Mouse (Mus musculus): ENCODE measurements around the gene Mylk.

Mylk gene

DNA sequence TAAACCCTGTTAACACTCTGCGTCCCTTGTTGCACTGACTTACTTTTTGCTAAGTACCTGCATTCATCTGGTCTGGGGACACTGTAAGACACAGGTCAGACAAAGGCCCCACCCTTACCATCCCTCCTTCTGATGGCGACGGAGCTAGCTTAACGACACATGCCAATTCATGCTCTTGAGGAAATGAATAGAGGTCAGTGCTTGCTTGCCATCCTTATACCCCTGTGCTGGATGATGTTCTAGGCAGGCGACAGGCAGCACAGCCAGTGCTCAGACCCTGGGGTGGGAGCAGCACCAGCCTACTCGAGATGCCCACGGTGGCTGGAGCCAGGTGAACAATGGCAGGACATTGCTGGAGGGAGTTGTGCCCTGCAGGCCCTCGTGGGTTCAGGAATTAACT lies 157.8 kb downstream of the Mylk start:
- DNase-seq (ENCODE audit: low spot score): no peak

DNA sequence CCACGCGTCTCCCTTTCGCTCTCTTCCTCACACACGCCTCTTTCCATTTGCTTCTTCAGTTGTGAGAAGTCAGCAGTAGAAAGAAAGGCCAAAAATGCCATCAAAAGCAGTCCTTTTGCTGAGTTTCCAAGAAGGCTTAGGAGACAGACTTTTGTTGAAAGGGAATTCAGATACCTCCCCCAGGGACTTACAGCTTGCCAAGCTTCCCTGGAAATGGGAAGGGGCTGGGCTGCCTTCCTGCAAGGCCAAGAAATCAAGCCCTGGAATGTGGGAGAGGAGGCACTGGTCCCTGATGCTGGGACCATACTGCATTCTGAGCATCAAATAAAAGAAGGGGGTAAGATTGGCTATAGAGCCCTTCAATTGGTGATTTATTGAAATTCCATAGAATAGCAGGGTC lies 159.9 kb downstream of the Mylk start:
- no peak for DNase-seq (ENCODE audit: low spot score)

- no peak for DNase-seq (ENCODE audit: low spot score)
Observed at GRCm38 (mm10) chr16:34909437-34909836, 164.4 kb downstream of the Mylk start.

GRCm38 (mm10) chr16:34917373-34917900 lies 172.4 kb downstream of the Mylk start:
- no peak for DNase-seq (ENCODE audit: low spot score)

DNA sequence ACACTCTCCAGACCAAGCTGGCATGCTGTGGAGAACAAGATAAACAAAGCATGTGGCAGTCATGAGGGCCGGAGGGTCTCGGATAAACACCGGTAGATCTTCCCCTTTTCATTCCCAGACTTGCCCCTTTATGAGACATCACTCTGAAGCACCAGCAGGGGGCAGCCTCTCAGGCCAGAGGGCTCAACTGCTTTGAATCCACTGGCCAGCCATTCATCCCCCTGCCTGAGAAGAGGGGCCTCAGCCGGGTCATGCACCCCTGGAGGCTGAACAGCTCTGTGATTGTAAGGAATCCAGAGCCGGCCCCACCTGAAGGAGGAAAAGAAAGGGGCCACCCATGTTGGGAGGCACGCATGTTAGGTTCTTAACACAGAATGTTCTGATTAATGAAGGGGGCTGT lies 175.2 kb downstream of the Mylk start:
- peak; percentile 55 for DNase-seq (ENCODE audit: low spot score)

DNA sequence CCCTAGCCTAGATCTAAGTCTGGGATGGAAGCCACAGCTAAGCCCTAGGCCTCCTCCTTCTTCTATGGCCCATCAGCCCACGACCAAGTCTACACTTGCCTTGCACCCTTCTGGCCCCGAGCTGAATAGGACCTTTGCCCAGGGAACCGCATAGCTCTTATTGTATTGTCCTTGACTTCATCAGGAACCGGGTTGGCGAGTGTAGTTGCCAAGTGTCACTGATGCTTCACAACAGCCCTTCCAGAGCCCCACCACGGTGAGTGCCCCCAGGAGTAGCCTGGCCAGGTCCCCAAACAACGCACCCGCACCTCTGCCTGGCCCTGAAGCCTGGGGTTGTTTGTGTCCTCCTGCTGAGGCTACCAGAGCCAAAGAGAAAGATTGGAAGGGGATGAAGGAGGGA lies 175.9 kb downstream of the Mylk start:
- DNase-seq (ENCODE audit: low spot score): no peak

DNA sequence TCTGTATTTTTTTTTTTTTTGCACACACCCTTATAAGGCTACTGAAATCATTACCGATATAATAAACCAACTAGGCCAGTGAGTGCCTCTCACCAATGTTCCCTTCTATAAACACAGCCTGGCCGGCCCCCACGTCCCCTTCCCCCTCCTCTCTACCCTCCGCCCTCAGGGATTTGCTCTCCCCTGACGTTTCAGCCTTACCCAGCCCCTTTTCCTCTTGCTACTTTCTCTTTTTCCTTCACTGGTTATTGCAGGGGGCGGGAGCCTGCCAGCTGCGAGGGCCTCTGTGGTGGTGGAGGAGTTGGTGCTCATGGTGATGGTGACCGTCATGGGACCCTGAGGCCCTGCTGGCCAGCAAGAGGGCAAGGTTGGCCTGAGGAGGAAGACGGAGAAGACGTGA lies 176.3 kb downstream of the Mylk start:
- peak; percentile 44 for DNase-seq (ENCODE audit: low spot score)

DNA sequence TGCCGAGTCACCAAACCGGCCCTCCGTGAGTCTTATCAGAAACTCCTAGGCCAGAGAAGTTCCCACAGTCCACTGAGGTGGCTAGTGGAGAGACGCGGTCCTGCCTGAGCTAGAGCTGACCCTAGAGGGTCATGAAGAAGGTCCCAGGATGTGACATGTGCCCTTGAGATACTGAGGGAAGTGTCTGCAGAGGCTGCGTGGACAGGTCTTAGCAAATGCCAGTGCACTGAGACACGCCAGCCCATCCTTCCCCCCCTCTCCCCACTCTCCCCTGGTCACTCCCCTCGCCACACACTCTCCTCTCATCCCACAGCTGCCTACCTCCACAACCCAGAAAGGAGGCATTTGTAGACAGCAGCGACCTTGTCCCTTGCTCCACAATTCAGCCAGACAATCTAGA lies 178.6 kb downstream of the Mylk start:
- DNase-seq (ENCODE audit: low spot score): no peak

DNA sequence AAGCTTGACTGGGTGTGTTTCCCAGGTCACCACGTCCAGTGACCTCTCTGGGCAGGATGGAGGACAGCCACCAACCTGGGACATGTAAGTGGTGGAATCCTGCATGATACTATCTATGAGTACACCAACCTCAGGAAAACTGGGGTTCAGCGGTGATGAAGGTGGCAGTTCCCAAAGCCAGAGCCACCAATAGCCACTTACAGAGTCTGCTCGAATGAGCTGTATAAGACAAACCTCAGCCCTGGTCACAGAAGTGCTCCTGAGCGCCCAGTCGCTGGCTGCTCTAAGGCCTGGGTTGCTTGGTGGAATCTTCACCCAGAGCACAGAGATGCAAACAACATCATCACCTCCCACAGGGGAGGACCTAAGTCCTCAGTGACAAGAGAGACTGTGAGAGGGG lies 179.3 kb downstream of the Mylk start:
- DNase-seq (ENCODE audit: low spot score): no peak

GRCm38 (mm10) chr16:34924937-34925618 lies 180.1 kb downstream of the Mylk start:
- peak; percentile 82 for DNase-seq (ENCODE audit: low spot score)

GRCm38 (mm10) chr16:34926531-34927435 lies 181.8 kb downstream of the Mylk start:
- DNase-seq (ENCODE audit: low spot score): peak; percentile 47

GRCm38 (mm10) chr16:34929686-34930085 lies 184.7 kb downstream of the Mylk start:
- no peak for DNase-seq (ENCODE audit: low spot score)

DNA sequence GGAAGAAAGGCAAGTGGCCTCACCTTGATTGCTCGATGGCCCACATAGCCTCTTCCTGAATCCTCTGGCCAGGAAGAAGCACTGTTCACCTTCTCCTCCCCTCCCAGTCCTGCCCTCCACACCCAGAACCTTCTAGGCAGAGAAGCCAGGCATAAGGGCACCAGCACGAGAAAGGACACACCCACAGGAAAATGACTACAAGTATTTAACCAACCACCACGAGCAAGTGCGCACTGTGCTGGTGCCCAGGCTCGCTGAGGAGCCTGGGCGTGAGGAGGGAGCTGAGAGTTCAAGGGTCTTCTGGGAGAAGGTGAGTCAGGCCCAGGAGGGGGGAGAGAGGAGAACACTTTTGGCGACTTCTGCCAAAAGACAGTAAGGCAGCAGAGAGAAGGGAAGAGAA lies 185.1 kb downstream of the Mylk start:
- no peak for DNase-seq (ENCODE audit: low spot score)

- no peak for DNase-seq (ENCODE audit: low spot score)
Observed at GRCm38 (mm10) chr16:34931306-34931705, 186.3 kb downstream of the Mylk start.

- no peak for DNase-seq (ENCODE audit: low spot score)
Observed at GRCm38 (mm10) chr16:34933173-34933572, 188.2 kb downstream of the Mylk start.

- DNase-seq (ENCODE audit: low spot score): no peak
Observed at GRCm38 (mm10) chr16:34934486-34934885, 189.5 kb downstream of the Mylk start.

- DNase-seq (ENCODE audit: low spot score): no peak
Observed at GRCm38 (mm10) chr16:34935514-34936338, 190.7 kb downstream of the Mylk start.

DNA sequence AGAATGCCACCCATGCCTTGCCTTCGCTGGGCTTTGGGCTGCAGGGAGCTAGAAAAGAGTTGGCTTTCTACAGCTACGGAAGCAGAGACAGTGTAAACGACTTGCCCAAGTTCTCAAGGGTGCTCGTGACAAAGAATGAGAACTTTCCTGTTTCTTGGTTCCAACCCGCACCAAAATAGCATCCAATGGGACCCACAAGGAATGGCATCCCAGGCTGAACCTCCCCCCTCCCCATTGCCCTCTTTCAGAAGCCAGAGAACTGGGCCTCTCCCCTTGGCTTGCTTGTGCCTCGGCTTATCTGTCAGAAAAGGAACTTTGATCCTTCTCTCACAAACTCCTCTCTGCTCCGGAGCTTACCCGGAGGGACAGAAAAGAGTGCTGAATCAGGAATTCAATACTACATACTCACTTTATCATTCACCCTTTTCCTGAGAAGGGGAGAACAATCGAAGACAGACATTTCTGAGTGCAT lies 191.4 kb downstream of the Mylk start:
- no peak for DNase-seq (ENCODE audit: low spot score)

- no peak for DNase-seq (ENCODE audit: low spot score)
Observed at GRCm38 (mm10) chr16:34937611-34938010, 192.6 kb downstream of the Mylk start.

DNA sequence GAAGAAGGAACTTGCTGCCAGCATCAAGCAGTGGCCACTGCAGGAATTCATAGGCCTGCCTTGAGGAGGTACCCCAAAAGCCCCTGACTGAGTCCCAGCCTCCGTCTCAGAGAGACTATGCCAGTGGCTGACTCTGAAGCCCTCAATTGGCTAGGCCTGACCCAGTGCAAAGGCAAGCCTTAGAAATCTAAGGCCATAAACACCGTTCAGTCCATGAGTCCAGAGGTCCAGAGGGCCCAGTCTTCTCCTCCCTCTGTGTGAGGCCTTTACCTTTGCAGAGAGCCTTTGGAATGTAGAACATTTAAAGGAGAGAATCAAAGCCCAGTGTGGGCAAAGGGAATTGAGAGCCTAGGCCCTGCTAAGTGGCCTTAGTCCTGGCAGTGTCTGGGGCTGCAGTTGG lies 193.2 kb downstream of the Mylk start:
- DNase-seq (ENCODE audit: low spot score): no peak

DNA sequence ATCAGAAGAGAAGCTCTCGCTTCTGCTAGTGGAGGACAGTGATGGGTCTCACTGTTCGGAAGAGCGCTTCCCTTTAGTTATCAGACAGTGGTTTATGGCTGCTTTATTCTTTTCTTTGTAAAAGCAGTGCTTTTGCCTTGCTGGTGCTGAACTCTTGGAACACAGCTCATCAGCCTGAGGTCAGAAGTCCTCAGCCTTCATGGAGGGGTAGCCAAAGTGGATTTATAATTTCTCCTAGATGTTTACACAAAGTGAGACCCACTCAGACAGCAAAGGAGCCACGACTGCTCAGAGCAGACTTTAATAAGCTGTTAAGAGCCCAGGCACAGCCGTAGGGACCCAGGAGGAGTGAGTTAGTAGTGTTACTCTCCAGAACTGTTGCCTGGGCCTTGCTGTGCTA lies 194.9 kb downstream of the Mylk start:
- DNase-seq (ENCODE audit: low spot score): no peak

DNA sequence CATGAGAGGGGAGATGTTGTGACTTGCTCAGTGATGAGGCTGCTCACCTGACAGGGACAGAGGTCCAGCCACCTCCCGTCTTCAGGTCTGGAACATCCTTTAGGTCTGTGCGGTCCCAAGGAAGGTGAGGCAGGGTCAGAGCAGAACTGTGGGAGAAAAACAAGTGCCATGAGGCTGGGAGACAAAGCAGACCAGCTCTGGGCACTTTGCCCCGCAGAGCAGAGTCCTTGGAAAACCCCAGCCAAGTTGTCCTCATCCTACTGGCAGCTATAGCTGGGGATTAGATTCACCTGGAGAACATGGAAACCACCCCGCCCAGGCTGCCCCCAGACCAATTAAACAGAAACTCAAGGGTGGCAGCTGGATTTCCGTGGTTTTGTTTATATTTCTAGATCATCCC lies 195.4 kb downstream of the Mylk start:
- DNase-seq (ENCODE audit: low spot score): peak; percentile 55
